Mouse (Mus musculus) myocyte (in vitro differentiated cells): ENCODE measurements around the gene Ankrd39.

Source experiments
- CEBPB ChIP-seq: IDR thresholded peaks from 2 replicates; pipeline ENCODE4 v1.6.1; 2011; ENCODE audit warnings: mild to moderate bottlenecking, moderate library complexity; ENCODE audit not compliant: poor library complexity, insufficient read depth, severe bottlenecking
- MYOD1 ChIP-seq, 3 experiments: IDR thresholded peaks; one replicate each; pipeline ENCODE4 v1.6.1; 2011; ENCODE audit warnings: control low read depth in 2 of 3, low read depth in 2 of 3, mild to moderate bottlenecking in 2 of 3, moderate library complexity in 1 of 3; ENCODE audit not compliant: insufficient read length in 2 of 3, control insufficient read depth in 1 of 3
- MYOG ChIP-seq, 3 experiments: IDR thresholded peaks; one replicate each; pipeline ENCODE4 v1.6.1; 2011; ENCODE audit warnings: control low read depth in 2 of 3, low read depth in 2 of 3, mild to moderate bottlenecking in 2 of 3; ENCODE audit not compliant: insufficient read length in 2 of 3, control insufficient read depth in 1 of 3, insufficient read depth in 1 of 3
- POLR2A ChIP-seq: IDR thresholded peaks from one replicate; pipeline ENCODE4 v1.6.1; 2011; ENCODE audit warnings: low read depth, mild to moderate bottlenecking, control low read depth, moderate library complexity; ENCODE audit not compliant: insufficient read length
- REST ChIP-seq: IDR thresholded peaks from one replicate; pipeline ENCODE4 v1.6.1; 2011; ENCODE audit warnings: mild to moderate bottlenecking, control low read depth, moderate library complexity; ENCODE audit not compliant: insufficient read depth, insufficient read length
- USF1 ChIP-seq: IDR thresholded peaks from one replicate; pipeline ENCODE4 v1.6.1; 2011; ENCODE audit warnings: low read depth, mild to moderate bottlenecking, control low read depth, moderate library complexity

DNA sequence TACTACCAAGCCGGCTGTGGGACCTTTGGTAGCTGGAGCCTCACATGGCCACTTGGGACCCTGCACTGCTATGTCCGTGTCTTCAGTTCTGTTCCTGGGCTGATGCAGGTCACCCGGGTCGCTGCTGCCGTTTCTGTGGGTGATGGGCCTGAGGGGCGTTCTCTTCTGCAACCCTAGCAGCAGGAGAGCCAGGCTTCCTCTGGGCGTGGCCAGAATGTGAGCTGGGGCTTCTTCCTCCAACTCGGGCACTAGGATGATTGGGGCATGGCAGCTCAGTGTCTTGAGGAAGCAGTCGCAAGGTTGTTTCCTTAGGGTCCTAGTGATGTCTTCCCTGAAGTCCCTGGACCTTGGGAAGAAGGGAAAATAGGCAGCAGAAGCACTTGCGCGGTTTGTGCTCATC, 27.6 kb downstream of the Ankrd39 start:
- TF ChIP-seq CEBPB: no peak
- TF ChIP-seq POLR2A: no peak
- no peak for TF ChIP-seq MYOG (IDR thresholded peaks at IDR 0.05; ENCODE audit: control insufficient read depth in 1 of 3, insufficient read depth in 1 of 3, insufficient read length in 2 of 3, low read depth in 2 of 3)
- TF ChIP-seq REST: no peak
- no peak for TF ChIP-seq MYOD1 (IDR thresholded peaks at IDR 0.05; ENCODE audit: control insufficient read depth in 1 of 3, insufficient read length in 2 of 3, low read depth in 2 of 3)
- no peak for TF ChIP-seq USF1
